Mouse (Mus musculus) liver, adult (tissue): ENCODE measurements at regions not wholly inside any gene's neighbourhood (a gene's known extent, or its start where the extent isn't known, plus 50 kb on each side); places are given as distances from the start of the nearest gene placed in this dataset.

Experiments
- GATA4 ChIP-seq: IDR thresholded peaks from 2 replicates; pipeline ENCODE4 v1.6.1; 2014; ENCODE audit warnings: mild to moderate bottlenecking, low read length; ENCODE audit not compliant: insufficient replicate concordance

GRCm38 (mm10) chr9:14060257-14060656 lies 214.6 kb upstream of the Sesn3 start:
- TF ChIP-seq GATA4 = no peak

- TF ChIP-seq GATA4 = no peak
These were observed 213.5 kb upstream of the Sesn3 start for GRCm38 (mm10) chr9:14061389-14061788.

GRCm38 (mm10) chr9:14061840-14062239 lies 213.0 kb upstream of the Sesn3 start:
- no peak for TF ChIP-seq GATA4

- TF ChIP-seq GATA4 = no peak
These were observed 212.2 kb upstream of the Sesn3 start for GRCm38 (mm10) chr9:14062706-14063105.

GRCm38 (mm10) chr9:14069076-14069475 lies 205.8 kb upstream of the Sesn3 start:
- no peak for TF ChIP-seq GATA4

GRCm38 (mm10) chr9:14069770-14070169 lies 205.1 kb upstream of the Sesn3 start:
- no peak for TF ChIP-seq GATA4

- TF ChIP-seq GATA4 = no peak
These were observed 203.1 kb upstream of the Sesn3 start for GRCm38 (mm10) chr9:14071728-14072127.

- no peak for TF ChIP-seq GATA4
These were observed 201.9 kb upstream of the Sesn3 start for GRCm38 (mm10) chr9:14072950-14073349.

GRCm38 (mm10) chr9:14074273-14074672 lies 200.6 kb upstream of the Sesn3 start:
- TF ChIP-seq GATA4 = peak; percentile 53; the same call in 1 of the 2 replicates

GRCm38 (mm10) chr9:14075452-14075851 lies 199.4 kb upstream of the Sesn3 start:
- TF ChIP-seq GATA4 = peak; percentile 12; the same call in 1 of the 2 replicates

- no peak for TF ChIP-seq GATA4
These were observed 199.0 kb upstream of the Sesn3 start for GRCm38 (mm10) chr9:14075868-14076267.

- TF ChIP-seq GATA4 = no peak
These were observed 198.1 kb upstream of the Sesn3 start for GRCm38 (mm10) chr9:14076728-14077127.

GRCm38 (mm10) chr9:14081138-14081537 lies 193.7 kb upstream of the Sesn3 start:
- TF ChIP-seq GATA4 = no peak

- no peak for TF ChIP-seq GATA4
These were observed 188.7 kb upstream of the Sesn3 start for GRCm38 (mm10) chr9:14086201-14086600.

- no peak for TF ChIP-seq GATA4
These were observed 188.3 kb upstream of the Sesn3 start for GRCm38 (mm10) chr9:14086611-14087010.

- TF ChIP-seq GATA4 = no peak
These were observed 187.0 kb upstream of the Sesn3 start for GRCm38 (mm10) chr9:14087874-14088273.

GRCm38 (mm10) chr9:14089791-14090256 lies 185.0 kb upstream of the Sesn3 start:
- TF ChIP-seq GATA4 = no peak
